Mouse (Mus musculus) MEL (cell line): Measurements from ENCODE around the gene Ndc1. TPM values are rescaled to one million over a fixed set of nuclear protein-coding genes. Genes with fewer than 3 reads are reported as not detected.

ENCODE experiments used
- DNase-seq: peaks from one replicate; pipeline ENCODE4 v3.0.0; 2011; ENCODE audit warnings: low read depth, low spot score
- H3K27ac ChIP-seq: 2 replicates; pipeline ENCODE4 v1.5.1; 2012; ENCODE audit warnings: low read depth, mild to moderate bottlenecking, control low read depth, low read length, moderate library complexity; ENCODE audit not compliant: control insufficient read depth
- H3K27me3 ChIP-seq, 2 experiments: fragments of 150-350 bp in 1 of 2; sonication (generic) in 1 of 2; 2 replicates each; pipeline ENCODE4 v1.6.1; 2012; ENCODE audit warnings: low read length in 2 of 2, mild to moderate bottlenecking in 2 of 2, improper control_type of control experiment in 1 of 2, moderate library complexity in 1 of 2; ENCODE audit not compliant: insufficient read depth in 2 of 2, control insufficient read depth in 1 of 2
- H3K36me3 ChIP-seq, 2 experiments: 2 replicates each; pipeline ENCODE4 v1.6.1; 2012 to 2014; ENCODE audit warnings: low read length in 2 of 2, improper control_type of control experiment in 1 of 2, inconsistent platforms in 1 of 2, mild to moderate bottlenecking in 1 of 2; ENCODE audit not compliant: insufficient read depth in 2 of 2, control insufficient read depth in 1 of 2
- H3K4me1 ChIP-seq, 2 experiments: fragments of 150-350 bp in 1 of 2; sonication (generic) in 1 of 2; 2 replicates each; pipeline ENCODE4 v1.6.1; 2012; ENCODE audit warnings: low read length in 2 of 2, improper control_type of control experiment in 1 of 2, mild to moderate bottlenecking in 1 of 2; ENCODE audit not compliant: insufficient read depth in 2 of 2, control insufficient read depth in 1 of 2
- H3K4me3 ChIP-seq, 2 experiments: fragments of 150-350 bp in 1 of 2; sonication (generic) in 1 of 2; 2 replicates each; pipeline ENCODE4 v1.5.1; 2012; ENCODE audit warnings: low read depth in 2 of 2, low read length in 2 of 2, mild to moderate bottlenecking in 2 of 2, moderate library complexity in 2 of 2, control low read depth in 1 of 2, improper control_type of control experiment in 1 of 2; ENCODE audit not compliant: control insufficient read depth in 1 of 2, insufficient read depth in 1 of 2
- H3K79me2 ChIP-seq: 2 replicates; pipeline ENCODE4 v1.6.1; 2012; ENCODE audit warnings: mild to moderate bottlenecking, low read length, moderate library complexity; ENCODE audit not compliant: control insufficient read depth, poor library complexity, insufficient read depth
- H3K9ac ChIP-seq: 2 replicates; pipeline ENCODE4 v1.6.1; 2012; ENCODE audit warnings: low read depth, mild to moderate bottlenecking, control low read depth, low read length, moderate library complexity; ENCODE audit not compliant: control insufficient read depth, poor library complexity, severe bottlenecking
- H3K9me3 ChIP-seq: fragments of 150-350 bp; sonication (generic); replicated peaks from 2 replicates; pipeline ENCODE4 v1.6.1; 2012; ENCODE audit warnings: mild to moderate bottlenecking, low read length, improper control_type of control experiment, moderate library complexity; ENCODE audit not compliant: insufficient read depth
- CHD1 ChIP-seq: IDR thresholded peaks from 2 replicates; pipeline ENCODE4 v1.6.1; 2012; ENCODE audit warnings: low read depth, mild to moderate bottlenecking, inconsistent platforms, low read length, improper control_type of control experiment
- CHD2 ChIP-seq: IDR thresholded peaks from 2 replicates; pipeline ENCODE4 v1.6.1; 2011; ENCODE audit warnings: low read length, improper control_type of control experiment
- E2F4 ChIP-seq: IDR thresholded peaks from 2 replicates; pipeline ENCODE4 v1.6.1; 2011; ENCODE audit warnings: low read depth, low read length, improper control_type of control experiment, borderline replicate concordance
- ELF1 ChIP-seq: IDR thresholded peaks from 2 replicates; pipeline ENCODE4 v1.6.1; 2014; ENCODE audit warnings: low read depth, mild to moderate bottlenecking, inconsistent platforms, low read length, improper control_type of control experiment, moderate library complexity
- EP300 ChIP-seq, 2 experiments: IDR thresholded peaks; 2 replicates each; pipeline ENCODE4 v1.6.1; 2011; ENCODE audit warnings: improper control_type of control experiment in 2 of 2, low read length in 2 of 2, low read depth in 1 of 2, mild to moderate bottlenecking in 1 of 2
- GABPA ChIP-seq: IDR thresholded peaks from 2 replicates; pipeline ENCODE4 v1.6.1; 2012; ENCODE audit warnings: low read depth, mild to moderate bottlenecking, inconsistent platforms, low read length, improper control_type of control experiment, moderate library complexity
- GATA1 ChIP-seq: IDR thresholded peaks from 2 replicates; pipeline ENCODE4 v1.6.1; 2011; ENCODE audit warnings: low read depth, low read length, improper control_type of control experiment
- JUND ChIP-seq: IDR thresholded peaks from 2 replicates; pipeline ENCODE4 v1.6.1; 2011; ENCODE audit warnings: low read depth, mild to moderate bottlenecking, improper control_type of control experiment, low read length
- MAFK ChIP-seq: IDR thresholded peaks from 2 replicates; pipeline ENCODE4 v1.6.1; 2011; ENCODE audit warnings: low read depth, mild to moderate bottlenecking, low read length, improper control_type of control experiment, borderline replicate concordance
- MAZ ChIP-seq: IDR thresholded peaks from 2 replicates; pipeline ENCODE4 v1.6.1; 2012; ENCODE audit warnings: low read depth, mild to moderate bottlenecking, inconsistent platforms, low read length, improper control_type of control experiment
- MEF2A ChIP-seq: IDR thresholded peaks from 2 replicates; pipeline ENCODE4 v1.6.1; 2014; ENCODE audit warnings: low read depth, mild to moderate bottlenecking, inconsistent platforms, low read length, improper control_type of control experiment; ENCODE audit not compliant: poor library complexity, insufficient replicate concordance, severe bottlenecking; ENCODE audit errors: extremely low read depth
- MXI1 ChIP-seq: IDR thresholded peaks from 2 replicates; pipeline ENCODE4 v1.6.1; 2011; ENCODE audit warnings: mild to moderate bottlenecking, low read depth, low read length, improper control_type of control experiment
- MYB ChIP-seq: IDR thresholded peaks from 2 replicates; pipeline ENCODE4 v1.6.1; 2011; ENCODE audit warnings: mild to moderate bottlenecking, low read depth, low read length, improper control_type of control experiment
- NELFE ChIP-seq: IDR thresholded peaks from 2 replicates; pipeline ENCODE4 v1.6.1; 2011; ENCODE audit warnings: low read depth, low read length, improper control_type of control experiment
- POLR2AphosphoS5 ChIP-seq: IDR thresholded peaks from 2 replicates; pipeline ENCODE4 v1.6.1; 2012; ENCODE audit warnings: low read depth, borderline replicate concordance, mild to moderate bottlenecking, inconsistent platforms, low read length, moderate library complexity, mixed read lengths
- RAD21 ChIP-seq: IDR thresholded peaks from 2 replicates; pipeline ENCODE4 v1.6.1; 2011; ENCODE audit warnings: mild to moderate bottlenecking, low read depth, low read length, improper control_type of control experiment
- TAL1 ChIP-seq: IDR thresholded peaks from 2 replicates; pipeline ENCODE4 v1.6.1; 2012; ENCODE audit warnings: mild to moderate bottlenecking, inconsistent platforms, low read length, moderate library complexity, mixed read lengths
- TBP ChIP-seq: IDR thresholded peaks from 2 replicates; pipeline ENCODE4 v1.8.0; 2011; ENCODE audit warnings: low read depth, low read length, improper control_type of control experiment
- TCF12 ChIP-seq: IDR thresholded peaks from 2 replicates; pipeline ENCODE4 v1.6.1; 2014; ENCODE audit warnings: low read depth, mild to moderate bottlenecking, inconsistent platforms, low read length, improper control_type of control experiment, moderate library complexity
- UBTF ChIP-seq: IDR thresholded peaks from 2 replicates; pipeline ENCODE4 v1.6.1; 2012; ENCODE audit warnings: low read depth, mild to moderate bottlenecking, inconsistent platforms, low read length, improper control_type of control experiment, moderate library complexity, borderline replicate concordance; ENCODE audit not compliant: insufficient read depth
- ZC3H11A ChIP-seq: IDR thresholded peaks from 2 replicates; pipeline ENCODE4 v1.6.1; 2012; ENCODE audit warnings: low read depth, mild to moderate bottlenecking, inconsistent platforms, low read length, improper control_type of control experiment
- ZKSCAN1 ChIP-seq: IDR thresholded peaks from 2 replicates; pipeline ENCODE4 v1.6.1; 2012; ENCODE audit warnings: low read depth, mild to moderate bottlenecking, inconsistent platforms, low read length, improper control_type of control experiment, moderate library complexity
- ZMIZ1 ChIP-seq: IDR thresholded peaks from 2 replicates; pipeline ENCODE4 v1.6.1; 2012; ENCODE audit warnings: low read depth, mild to moderate bottlenecking, inconsistent platforms, low read length, improper control_type of control experiment, moderate library complexity
- ZNF384 ChIP-seq: IDR thresholded peaks from 2 replicates; pipeline ENCODE4 v1.6.1; 2012; ENCODE audit warnings: low read depth, mild to moderate bottlenecking, inconsistent platforms, low read length, improper control_type of control experiment
- polyA plus RNA-seq, 2 experiments: library from polyadenylated mRNA; stranded (reverse) in 1 of 2; unstranded in 1 of 2; fragments of >175 nt in 1 of 2; fragments of >200 nt in 1 of 2; gene quantifications; 2 replicates each; pipeline versions ENCODE4 v1.2.1 to v1.2.4; 2012; ENCODE audit warnings: low replicate concordance in 2 of 2, low read depth in 1 of 2; ENCODE audit not compliant: insufficient read length in 2 of 2, insufficient read depth in 1 of 2, missing spikeins in 1 of 2
- total RNA-seq: library from RNA; depleted of rRNA; stranded (reverse); fragments of 300-350 nt; gene quantifications from 2 replicates; pipeline ENCODE4 v1.2.3, GENCODE M21; 2012

Gene Ndc1
- total and polyA plus RNA-seq, 3 experiments: 54.0 to 274 (median 57.2) TPM

DNA sequence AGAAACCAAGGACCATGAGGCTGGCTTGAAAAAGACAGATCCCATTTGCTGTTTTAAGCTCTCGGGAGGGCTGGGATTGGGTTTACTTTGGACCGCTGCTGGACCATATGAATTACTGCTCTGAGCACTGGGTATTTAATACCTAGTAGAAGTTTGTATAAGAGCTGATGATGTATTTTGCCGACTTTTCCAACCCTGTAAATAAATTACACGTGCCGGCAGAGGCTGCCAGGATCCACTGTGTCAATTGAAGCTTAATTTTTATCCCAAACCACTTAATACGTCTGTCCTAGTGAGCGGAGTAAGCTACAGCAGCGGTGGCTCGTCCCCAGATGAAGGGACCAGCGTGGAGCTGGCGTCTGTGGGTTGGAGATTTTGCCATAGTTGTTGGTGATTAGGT lies 74.7 kb downstream of the Ndc1 start:
- H3K36me3 ChIP-seq: no peaks in the 10 kb centered on the region
- H3K4me1 ChIP-seq: no peaks in the 10 kb centered on the region
- no peak overlapping the region for H3K27ac ChIP-seq
- TF ChIP-seq GABPA: no peak
- no peak for TF ChIP-seq MEF2A
- TF ChIP-seq MAFK: no peak
- no peak for TF ChIP-seq UBTF
- TF ChIP-seq TAL1: no peak
- no peak for TF ChIP-seq ZMIZ1
- no peak for TF ChIP-seq RAD21
- TF ChIP-seq ELF1: no peak
- no peak for TF ChIP-seq EP300 (IDR thresholded peaks at IDR 0.05; ENCODE audit: low read depth in 1 of 2, low read length in 2 of 2)
- TF ChIP-seq TCF12: no peak
- no peak for TF ChIP-seq JUND
- no peak for TF ChIP-seq E2F4
- no peak for TF ChIP-seq ZKSCAN1
- TF ChIP-seq GATA1: no peak
- TF ChIP-seq ZNF384: no peak
- TF ChIP-seq CHD2: no peak
- TF ChIP-seq TBP: no peak
- H3K4me3 ChIP-seq: no peak overlapping the region
- H3K9ac ChIP-seq: no peak overlapping the region
- H3K79me2 ChIP-seq: no peaks in the 10 kb centered on the region
- no peaks in the 10 kb centered on the region for H3K27me3 ChIP-seq
- no peak for DNase-seq
- H3K9me3 ChIP-seq: no peaks in the 10 kb centered on the region

- Histone ChIP-seq H3K9me3 (no peaks in the 10 kb centered on the region), H3K4me1 (no peaks in the 10 kb centered on the region), H3K9ac (no peak overlapping the region), H3K4me3 (no peak overlapping the region), H3K36me3 (no peaks in the 10 kb centered on the region), H3K79me2 (no peaks in the 10 kb centered on the region), H3K27me3 (no peaks in the 10 kb centered on the region), H3K27ac (no peak overlapping the region)
- no peak for DNase-seq
- no peak for TF ChIP-seq MEF2A
- no peak for TF ChIP-seq ZC3H11A
- no peak for TF ChIP-seq CHD1
- TF ChIP-seq MAZ: no peak
- TF ChIP-seq MYB: no peak
- no peak for TF ChIP-seq NELFE
- TF ChIP-seq CHD2: no peak
- no peak for TF ChIP-seq MXI1
- no peak for TF ChIP-seq POLR2AphosphoS5
These were observed 75.4 kb downstream of the Ndc1 start for GRCm38 (mm10) chr4:107442891-107443483.
